Mouse (Mus musculus): Measurements from ENCODE around the gene Lysmd4.

DNA sequence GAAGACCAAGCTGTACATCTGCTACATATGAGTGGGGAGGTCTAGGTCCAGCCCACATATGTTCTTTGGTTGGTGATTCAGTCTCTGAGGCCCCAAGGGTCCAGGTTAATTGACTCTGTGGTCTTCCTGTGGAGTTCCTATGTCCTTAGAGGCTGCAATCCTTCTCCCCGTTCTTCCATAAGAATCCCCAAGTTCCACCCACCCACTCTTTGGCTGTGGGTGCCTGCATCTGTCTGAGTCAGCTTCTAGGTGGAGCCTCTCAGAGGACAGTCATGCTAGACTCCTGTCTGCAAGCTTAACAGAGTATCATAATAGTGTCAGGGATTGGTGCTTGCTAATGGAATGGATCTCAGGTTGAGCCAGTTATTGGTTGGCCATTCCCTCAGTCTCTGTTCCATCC is 8.8 kb upstream of the Lysmd4 start:
- TF ChIP-seq E2F4 (IDR thresholded peaks at IDR 0.05; ENCODE audit: borderline replicate concordance, low read depth, low read length) (no peak), CTCF (IDR thresholded peaks at IDR 0.05 in 2 of 3, conservative IDR thresholded peaks at IDR 0.05 in 1 of 3; ENCODE audit: control insufficient read depth in 1 of 3, insufficient read depth in 1 of 3, low read depth in 2 of 3, low read length in 3 of 3, poor library complexity in 1 of 3, severe bottlenecking in 1 of 3) (no peak), ELF1 (IDR thresholded peaks at IDR 0.05; ENCODE audit: low read depth, low read length) (no peak), MYC (IDR thresholded peaks at IDR 0.05; ENCODE audit: low read depth, low read length) (no peak), MAX (IDR thresholded peaks at IDR 0.05; ENCODE audit: low read length) (no peak), RAD21 (IDR thresholded peaks at IDR 0.05; ENCODE audit: low read depth, low read length) (no peak), GATA1 (IDR thresholded peaks at IDR 0.05; ENCODE audit: low read depth, low read length) (no peak)
